Mouse (Mus musculus): ENCODE data around the gene Magi1. TPM values are rescaled to one million over a fixed set of nuclear protein-coding genes. Genes with fewer than 3 reads are reported as not detected.

Magi1 gene
- total and polyA plus RNA-seq, 3 experiments, result not detected

GRCm38 (mm10) chr6:93727630-93728178, 556.0 kb downstream of the Magi1 start:
- TF ChIP-seq POLR2A (IDR thresholded peaks at IDR 0.05; ENCODE audit: control insufficient read depth in 1 of 2, insufficient read depth in 1 of 2, low read depth in 1 of 2, low read length in 2 of 2, poor library complexity in 1 of 2) (no peak), TBP (IDR thresholded peaks at IDR 0.05; ENCODE audit: low read depth, low read length) (no peak), CHD1 (IDR thresholded peaks at IDR 0.05; ENCODE audit: low read depth, low read length) (no peak), USF2 (IDR thresholded peaks at IDR 0.05; ENCODE audit: borderline replicate concordance in 1 of 2, insufficient read depth in 1 of 2, low read depth in 1 of 2, low read length in 2 of 2) (no peak), MXI1 (IDR thresholded peaks at IDR 0.05; ENCODE audit: low read depth, low read length) (no peak), E2F4 (IDR thresholded peaks at IDR 0.05; ENCODE audit: borderline replicate concordance, low read depth, low read length) (no peak), EP300 (IDR thresholded peaks at IDR 0.05; ENCODE audit: low read depth in 1 of 2, low read length in 2 of 2) (no peak), HCFC1 (IDR thresholded peaks at IDR 0.05; ENCODE audit: low read depth, low read length) (no peak), MEF2A (IDR thresholded peaks at IDR 0.05; ENCODE audit: extremely low read depth, insufficient replicate concordance, low read depth, low read length, poor library complexity, severe bottlenecking) (no peak), BHLHE40 (IDR thresholded peaks at IDR 0.05; ENCODE audit: borderline replicate concordance, low read depth, low read length) (no peak), CTCF (IDR thresholded peaks at IDR 0.05 in 2 of 3, conservative IDR thresholded peaks at IDR 0.05 in 1 of 3; ENCODE audit: control insufficient read depth in 1 of 3, insufficient read depth in 1 of 3, low read depth in 2 of 3, low read length in 3 of 3, poor library complexity in 1 of 3, severe bottlenecking in 1 of 3) (no peak), ZC3H11A (IDR thresholded peaks at IDR 0.05; ENCODE audit: low read depth, low read length) (no peak), UBTF (IDR thresholded peaks at IDR 0.05; ENCODE audit: borderline replicate concordance, insufficient read depth, low read depth, low read length) (no peak), NRF1 (IDR thresholded peaks at IDR 0.05; ENCODE audit: insufficient read depth, low read depth, low read length, poor library complexity, severe bottlenecking) (no peak), MAX (IDR thresholded peaks at IDR 0.05; ENCODE audit: low read length) (no peak), NELFE (IDR thresholded peaks at IDR 0.05; ENCODE audit: low read depth, low read length) (no peak), SIN3A (IDR thresholded peaks at IDR 0.05; ENCODE audit: low read length) (no peak), GATA1 (IDR thresholded peaks at IDR 0.05; ENCODE audit: low read depth, low read length) (no peak)
- Histone ChIP-seq H3K4me3 (ENCODE audit: control insufficient read depth in 1 of 2, insufficient read depth in 1 of 2, low read depth in 2 of 2, low read length in 2 of 2) (no peak overlapping the region), H3K36me3 (ENCODE audit: control insufficient read depth in 1 of 2, insufficient read depth in 2 of 2, low read length in 2 of 2) (no peaks in the 10 kb centered on the region), H3K9me3 (replicated peaks; ENCODE audit: insufficient read depth, low read length) (no peaks in the 10 kb centered on the region), H3K9ac (ENCODE audit: control insufficient read depth, low read depth, low read length, poor library complexity, severe bottlenecking) (no peak overlapping the region), H3K27me3 (ENCODE audit: control insufficient read depth in 1 of 2, insufficient read depth in 2 of 2, low read length in 2 of 2) (no peaks in the 10 kb centered on the region), H3K4me1 (ENCODE audit: control insufficient read depth in 1 of 2, insufficient read depth in 2 of 2, low read length in 2 of 2) (no peaks in the 10 kb centered on the region), H3K27ac (ENCODE audit: control insufficient read depth, low read depth, low read length) (no peak overlapping the region), H3K79me2 (ENCODE audit: control insufficient read depth, insufficient read depth, low read length, poor library complexity) (no peaks in the 10 kb centered on the region)
- no peak for DNase-seq (ENCODE audit: low read depth, low spot score)

- Histone ChIP-seq H3K27me3 (ENCODE audit: control insufficient read depth in 1 of 2, insufficient read depth in 2 of 2, low read length in 2 of 2) (no peaks in the 10 kb centered on the region), H3K9me3 (replicated peaks; ENCODE audit: insufficient read depth, low read length) (no peaks in the 10 kb centered on the region), H3K79me2 (ENCODE audit: control insufficient read depth, insufficient read depth, low read length, poor library complexity) (no peaks in the 10 kb centered on the region), H3K4me1 (ENCODE audit: control insufficient read depth in 1 of 2, insufficient read depth in 2 of 2, low read length in 2 of 2) (no peaks in the 10 kb centered on the region), H3K4me3 (ENCODE audit: control insufficient read depth in 1 of 2, insufficient read depth in 1 of 2, low read depth in 2 of 2, low read length in 2 of 2) (no peak overlapping the region), H3K9ac (ENCODE audit: control insufficient read depth, low read depth, low read length, poor library complexity, severe bottlenecking) (no peak overlapping the region), H3K27ac (ENCODE audit: control insufficient read depth, low read depth, low read length) (no peak overlapping the region), H3K36me3 (ENCODE audit: control insufficient read depth in 1 of 2, insufficient read depth in 2 of 2, low read length in 2 of 2) (no peaks in the 10 kb centered on the region)
- no peak for DNase-seq (ENCODE audit: low read depth, low spot score)
- TF ChIP-seq MXI1 (IDR thresholded peaks at IDR 0.05; ENCODE audit: low read depth, low read length) (no peak), POLR2AphosphoS2 (IDR thresholded peaks at IDR 0.05; ENCODE audit: low read length) (no peak)
Measured at GRCm38 (mm10) chr6:93726829-93727455, 556.8 kb downstream of the Magi1 start.

Measured in MEL (cell line).